Mouse (Mus musculus) spleen, postnatal 10 days (tissue): ENCODE data around the gene Olfr584.

Experiments used
- DNase-seq, 2 experiments: peaks; one replicate each; pipeline ENCODE4 v3.0.0; 2021 to 2022; ENCODE audit warnings: low spot score in 2 of 2

The Olfr584 gene

DNA sequence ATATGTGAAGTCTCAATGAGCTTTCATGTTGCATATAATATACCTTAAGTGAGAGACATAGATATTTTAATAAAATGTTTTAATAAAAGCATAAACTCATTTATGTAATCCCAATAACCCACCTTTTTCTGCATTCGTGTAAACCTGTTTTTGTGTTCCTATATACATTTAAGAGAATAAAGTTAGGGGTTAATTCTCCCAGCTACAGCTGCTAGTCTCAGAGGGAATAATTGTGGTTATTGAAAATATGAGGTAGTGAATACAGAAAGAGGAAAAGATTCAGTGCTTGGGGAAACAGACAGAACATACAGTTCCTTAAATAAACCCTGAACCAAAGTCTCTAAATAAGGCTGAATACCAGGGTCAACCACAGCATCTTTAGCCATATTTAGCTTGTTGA lies at the start of gene Olfr584:
Gene Olfr584 (plus strand): TSS at position 301 of the 400 bp plus-strand sequence.
- DNase-seq = no peak

DNA sequence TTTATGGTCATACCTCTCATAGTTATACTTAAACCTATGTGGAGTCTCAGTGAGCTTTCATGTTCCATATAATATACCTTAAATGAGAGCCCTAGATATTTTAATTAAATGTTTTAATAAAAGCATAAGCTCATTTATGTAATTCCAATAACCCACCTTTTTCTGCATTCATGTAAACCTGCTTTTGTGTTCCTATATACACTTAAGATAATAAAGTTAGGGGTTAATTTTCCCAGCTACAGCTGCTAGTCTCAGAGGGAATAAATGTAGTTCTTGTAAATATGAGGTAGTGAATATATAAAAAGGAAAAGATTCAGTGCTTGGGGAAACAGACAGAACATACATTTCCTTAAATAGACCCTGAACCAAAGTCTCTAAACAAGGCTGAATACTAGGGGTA lies 44.0 kb upstream of the Olfr584 start, which contains the start of gene Olfr582:
Gene Olfr582 (plus strand): TSS at position 301 of the 400 bp plus-strand sequence.
- no peak for DNase-seq

DNA sequence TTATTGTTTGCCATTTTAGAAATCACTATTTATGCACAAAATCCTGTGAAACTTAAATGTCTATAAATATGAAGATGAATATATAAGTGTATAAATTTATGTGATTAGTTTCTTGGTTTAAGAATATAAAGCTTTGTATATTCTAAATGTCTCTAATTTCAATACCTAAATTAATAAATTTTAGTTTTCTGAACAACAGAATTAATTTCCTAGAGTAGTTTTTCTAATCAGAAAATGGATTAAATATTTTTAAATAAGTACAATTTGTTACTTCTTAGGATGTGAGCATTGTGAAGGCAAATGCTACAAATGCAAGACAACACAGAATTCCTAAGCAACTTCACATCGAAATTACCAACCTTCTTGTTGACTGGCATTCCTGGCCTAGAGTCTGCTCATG lies 30.7 kb upstream of the Olfr584 start, which contains the start of gene Olfr583:
Gene Olfr583 (plus strand): TSS at position 301 of the 400 bp plus-strand sequence.
- DNase-seq = no peak

GRCm38 (mm10) chr7:103097420-103097819 lies 15.7 kb downstream of the Olfr584 start, which contains the start of gene Olfr585:
Olfr585 (plus strand) TSS chr7:103097720.
- DNase-seq = no peak

GRCm38 (mm10) chr7:103119406-103119805 lies 37.7 kb downstream of the Olfr584 start:
- DNase-seq = no peak

- no peak for DNase-seq
Measured at GRCm38 (mm10) chr7:103125538-103125937, 43.9 kb downstream of the Olfr584 start, which contains the start of gene Olfr586. Olfr586 (minus strand) TSS chr7:103125638.
